Mouse (Mus musculus) kidney, embryonic 16.5 days (tissue): ENCODE results near the gene Gm10974. TPM values are rescaled to one million over a fixed set of nuclear protein-coding genes. Genes with fewer than 3 reads are reported as not detected.

Experiments
- ATAC-seq: fragments of 200-750 bp; cut with Nextera tagmentation; 2 replicates; pipeline ENCODE4 v1.8.0; 2017; ENCODE audit warnings: moderate TSS enrichment; ENCODE audit not compliant: low FRiP score, low TSS enrichment
- H3K27ac ChIP-seq: fragments of 300-500 bp; sonication (generic); 2 replicates; pipeline ENCODE4 v1.5.1; 2014; ENCODE audit warnings: low read length
- H3K27me3 ChIP-seq: fragments of 300-500 bp; sonication (generic); 2 replicates; pipeline ENCODE4 v1.6.1; 2014; ENCODE audit warnings: low read length, control low read depth, mixed read lengths; ENCODE audit not compliant: insufficient read depth
- H3K36me3 ChIP-seq: fragments of 300-500 bp; sonication (generic); 2 replicates; pipeline ENCODE4 v1.6.1; 2014; ENCODE audit warnings: low read length, control low read depth, mixed read lengths; ENCODE audit not compliant: insufficient read depth
- H3K4me1 ChIP-seq: fragments of 300-500 bp; sonication (generic); 2 replicates; pipeline ENCODE4 v1.6.1; 2014; ENCODE audit warnings: low read length, control low read depth, mixed read lengths; ENCODE audit not compliant: insufficient read depth
- H3K4me2 ChIP-seq: fragments of 300-500 bp; sonication (generic); replicated peaks from 2 replicates; pipeline ENCODE4 v1.6.1; 2014; ENCODE audit warnings: low read depth, low read length
- H3K4me3 ChIP-seq: fragments of 300-500 bp; sonication (generic); 2 replicates; pipeline ENCODE4 v1.5.1; 2014; ENCODE audit warnings: mild to moderate bottlenecking, low read length
- H3K9ac ChIP-seq: fragments of 300-500 bp; sonication (generic); replicated peaks from 2 replicates; pipeline ENCODE4 v1.6.1; 2014; ENCODE audit warnings: low read length
- H3K9me3 ChIP-seq: fragments of 300-500 bp; sonication (generic); 2 replicates; pipeline ENCODE4 v1.6.1; 2016; ENCODE audit warnings: low read length, control low read depth
- WGBS: fragments of 180-500 bp; shearing (Covaris S2); extraction: QIAGEN DNeasy Blood & Tissue Kit; methylation state at CpG from one replicate; pipeline ENCODE4 v1.1.7; 2014; 5-methylcytosine and 5-hydroxymethylcytosine counted together
- polyA plus RNA-seq: library from polyadenylated mRNA; unstranded; fragments of >200 nt; fragmentation: Nextera tagmentation; extraction: Ambion mirVana; gene quantifications from 2 replicates; pipeline ENCODE4 v1.2.1, GENCODE M21; 2015

Gene Gm10974
- polyA plus RNA-seq, 1 experiment from 2014 or later = not detected

GRCm38 (mm10) chr7:66373391-66373790 is 7.7 kb downstream of the Gm10974 start:
- no peaks in the 10 kb centered on the region for H3K36me3 ChIP-seq
- ATAC-seq = no peak
- no peaks in the 10 kb centered on the region for H3K27me3 ChIP-seq
- H3K27ac ChIP-seq = no peak overlapping the region
- no peaks in the 10 kb centered on the region for H3K9me3 ChIP-seq
- H3K4me3 ChIP-seq = no peak overlapping the region
- peaks cover 30% of the 10 kb centered on the region for H3K4me1 ChIP-seq
- H3K9ac ChIP-seq = no peak overlapping the region
- WGBS = 92% methylated on average over 3 of the region's 3 CpGs
- no peak overlapping the region for H3K4me2 ChIP-seq

- H3K27ac ChIP-seq = peak overlapping the region; percentile 80; the same call in 1 of the 2 replicates
These were observed 10.0 kb downstream of the Gm10974 start for GRCm38 (mm10) chr7:66375736-66376135.

DNA sequence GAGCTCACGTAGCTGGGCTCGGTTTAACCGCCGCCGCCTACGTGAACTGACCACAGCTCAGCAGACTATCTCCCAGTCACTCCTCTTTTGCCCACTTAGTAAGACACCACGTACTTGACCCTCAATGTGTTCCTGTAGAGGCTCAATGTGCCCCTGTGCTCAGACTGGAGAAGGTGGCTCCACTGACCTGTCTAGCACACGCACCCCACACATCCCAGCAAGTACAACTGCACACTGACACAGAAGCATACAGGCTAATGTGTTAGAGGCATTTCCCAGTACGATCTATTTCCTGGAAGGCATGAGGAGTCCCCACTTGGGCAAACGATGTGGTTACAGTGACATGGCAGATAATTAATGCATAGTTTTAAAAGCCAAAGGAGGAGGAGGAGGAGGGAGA is 10.9 kb downstream of the Gm10974 start:
- 77% methylated on average over 10 of the region's 10 CpGs for WGBS
- no peaks in the 10 kb centered on the region for H3K27me3 ChIP-seq
- H3K4me2 ChIP-seq = no peak overlapping the region
- peaks cover 9% of the 10 kb centered on the region; the same call in 1 of the 2 replicates for H3K36me3 ChIP-seq
- ATAC-seq = peak; percentile 31; the same call in 1 of the 2 replicates
- 0 out of 2 replicates have a peak, but pooled peaks cover 7% of the 10 kb centered on the region for H3K4me1 ChIP-seq
- no peak overlapping the region for H3K9ac ChIP-seq
- no peak overlapping the region for H3K4me3 ChIP-seq
- peak overlapping the region; percentile 80 for H3K27ac ChIP-seq
- H3K9me3 ChIP-seq = no peaks in the 10 kb centered on the region

More at GRCm38 (mm10) chr7:66375736-66376135, 10.0 kb downstream of the Gm10974 start:
- Histone ChIP-seq H3K4me3 (no peak overlapping the region), H3K27me3 (no peaks in the 10 kb centered on the region), H3K9ac (no peak overlapping the region), H3K4me1 (peaks cover 12% of the 10 kb centered on the region; the same call in 1 of the 2 replicates), H3K9me3 (no peaks in the 10 kb centered on the region), H3K4me2 (no peak overlapping the region), H3K36me3 (peaks cover 7% of the 10 kb centered on the region; the same call in 1 of the 2 replicates)
- ATAC-seq = no peak
- 80% methylated on average over 4 of the region's 4 CpGs for WGBS

DNA sequence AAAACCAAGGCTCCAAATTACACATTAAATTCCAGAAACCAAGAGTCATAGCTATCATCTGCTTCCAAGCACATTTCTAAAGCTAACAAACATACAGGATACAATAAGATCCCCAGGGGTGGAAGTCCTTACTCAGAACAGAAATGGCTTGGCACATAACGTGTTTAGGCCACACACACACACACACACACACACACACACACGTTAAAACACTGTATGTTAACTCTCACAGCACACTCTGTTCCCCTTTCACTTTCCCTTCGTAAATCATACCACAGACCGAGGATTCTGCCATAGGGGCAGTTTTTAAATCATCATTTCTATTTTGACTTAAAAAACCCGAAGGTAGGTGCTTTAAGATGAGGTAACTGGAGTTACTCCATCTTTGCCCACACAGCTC is 18.5 kb downstream of the Gm10974 start:
- Histone ChIP-seq H3K9ac (no peak overlapping the region), H3K27me3 (no peaks in the 10 kb centered on the region), H3K27ac (peak overlapping the region; percentile 55), H3K4me1 (peaks cover 7% of the 10 kb centered on the region; the same call in 1 of the 2 replicates), H3K36me3 (peaks cover 9% of the 10 kb centered on the region; the same call in 1 of the 2 replicates), H3K9me3 (no peaks in the 10 kb centered on the region), H3K4me2 (no peak overlapping the region), H3K4me3 (no peak overlapping the region)
- no peak for ATAC-seq
- WGBS = 55% methylated on average over 5 of the region's 5 CpGs

GRCm38 (mm10) chr7:66384891-66385290 is 19.2 kb downstream of the Gm10974 start:
- no peak overlapping the region for H3K27ac ChIP-seq

GRCm38 (mm10) chr7:66385826-66386225 is 20.1 kb downstream of the Gm10974 start:
- H3K4me1 ChIP-seq = peaks cover 7% of the 10 kb centered on the region; the same call in 1 of the 2 replicates
- H3K9ac ChIP-seq = no peak overlapping the region
- no peak for ATAC-seq
- WGBS = 93% methylated on average over 12 of the region's 12 CpGs
- no peak overlapping the region for H3K4me2 ChIP-seq
- H3K27me3 ChIP-seq = no peaks in the 10 kb centered on the region
- H3K4me3 ChIP-seq = no peak overlapping the region
- H3K9me3 ChIP-seq = no peaks in the 10 kb centered on the region
- H3K27ac ChIP-seq = no peak overlapping the region
- 0 out of 2 replicates have a peak, but pooled peaks cover 1% of the 10 kb centered on the region for H3K36me3 ChIP-seq

More at GRCm38 (mm10) chr7:66384891-66385290, 19.2 kb downstream of the Gm10974 start:
- Histone ChIP-seq H3K4me3 (no peak overlapping the region), H3K4me1 (peaks cover 7% of the 10 kb centered on the region; the same call in 1 of the 2 replicates), H3K36me3 (peaks cover 7% of the 10 kb centered on the region; the same call in 1 of the 2 replicates), H3K9me3 (no peaks in the 10 kb centered on the region), H3K4me2 (no peak overlapping the region), H3K9ac (no peak overlapping the region), H3K27me3 (no peaks in the 10 kb centered on the region)
- WGBS = 87% methylated on average over 8 of the region's 8 CpGs
- ATAC-seq = no peak

DNA sequence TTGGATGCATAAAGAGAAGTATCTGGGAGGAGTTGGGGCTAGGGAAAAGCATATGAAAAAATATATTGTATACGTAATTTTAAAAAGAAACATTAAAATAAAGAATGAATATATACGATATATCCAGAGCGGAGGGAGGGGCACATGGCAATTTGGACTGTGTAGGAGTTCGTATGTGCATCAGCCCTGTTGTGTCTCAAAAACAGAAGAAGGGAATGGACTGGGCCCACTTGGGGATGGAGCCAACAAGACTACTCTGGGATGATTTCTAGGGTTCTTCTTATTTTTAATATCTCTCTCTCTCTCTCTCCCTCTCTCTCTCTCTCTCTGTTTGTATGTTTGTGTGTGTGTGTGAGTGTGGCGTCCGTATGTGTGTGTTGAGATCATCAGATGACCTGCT is 20.7 kb downstream of the Gm10974 start:
- Histone ChIP-seq H3K4me2 (no peak overlapping the region), H3K36me3 (no peaks in the 10 kb centered on the region), H3K9ac (no peak overlapping the region), H3K4me1 (peaks cover 7% of the 10 kb centered on the region; the same call in 1 of the 2 replicates), H3K4me3 (no peak overlapping the region), H3K27ac (no peak overlapping the region), H3K27me3 (no peaks in the 10 kb centered on the region), H3K9me3 (no peaks in the 10 kb centered on the region)
- no peak for ATAC-seq
- WGBS = 92% methylated on average over 6 of the region's 6 CpGs

GRCm38 (mm10) chr7:66387419-66387812 is 21.7 kb downstream of the Gm10974 start:
- Histone ChIP-seq H3K36me3 (no peaks in the 10 kb centered on the region), H3K9me3 (no peaks in the 10 kb centered on the region), H3K4me3 (peak overlapping the region; percentile 80), H3K27ac (peak overlapping the region; percentile 62), H3K4me1 (peaks cover 7% of the 10 kb centered on the region; the same call in 1 of the 2 replicates), H3K9ac (peak overlapping the region; percentile 92), H3K4me2 (peak overlapping the region; percentile 90), H3K27me3 (no peaks in the 10 kb centered on the region)
- 2% methylated on average over 13 of the region's 13 CpGs for WGBS
- ATAC-seq = peak; percentile 1; the same call in 1 of the 2 replicates

DNA sequence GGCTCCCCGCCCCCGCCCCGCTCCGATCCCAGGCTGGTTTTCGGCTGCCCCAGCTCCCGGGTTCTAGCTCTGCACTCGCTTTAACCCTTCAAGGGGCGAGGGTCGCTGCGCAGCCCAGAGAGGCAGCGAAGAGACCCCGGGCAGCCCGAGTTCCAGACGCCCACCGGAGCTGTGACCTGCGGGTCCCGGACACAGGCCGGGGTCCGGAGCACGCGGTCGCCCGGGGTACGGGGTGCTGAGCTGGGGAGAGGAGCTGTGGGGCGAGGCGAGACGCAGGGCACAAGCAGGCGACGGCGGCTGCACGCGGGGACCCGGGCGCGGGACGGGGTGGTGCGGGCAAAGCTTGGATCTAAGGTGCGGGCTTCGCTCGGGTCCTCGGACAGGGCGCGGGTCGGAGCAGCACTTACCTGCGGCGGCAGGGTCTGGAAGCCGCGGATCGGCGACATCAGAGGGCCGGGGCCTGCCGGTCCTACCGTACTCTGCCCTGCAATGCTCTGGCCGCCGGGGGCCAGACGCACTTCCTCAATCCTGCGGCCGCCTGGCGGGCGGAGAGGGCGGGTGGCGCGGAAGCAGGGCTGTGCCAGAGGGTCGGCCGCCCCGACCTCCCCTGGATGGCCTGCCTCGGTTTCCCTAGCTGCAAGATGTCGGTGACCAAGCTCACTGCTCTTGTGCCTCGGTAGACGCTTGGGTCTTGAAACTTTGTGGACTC is 22.3 kb downstream of the Gm10974 start, which contains the start of gene Lrrk1:
TSS of gene Lrrk1 (minus strand) at position 538 of the 709 bp plus-strand sequence.
- Histone ChIP-seq H3K4me3 (peak within 1 kb of the TSS; percentile 80), H3K36me3 (no peaks in the 10 kb centered on the region), H3K4me2 (peak within 1 kb of the TSS; percentile 90), H3K4me1 (peaks cover 7% of the 10 kb centered on the region; the same call in 1 of the 2 replicates), H3K27me3 (no peaks in the 10 kb centered on the region), H3K27ac (peak within 1 kb of the TSS; percentile 62), H3K9me3 (no peaks in the 10 kb centered on the region), H3K9ac (peak within 1 kb of the TSS; percentile 92)
- peak; percentile 84 for ATAC-seq
- WGBS = under 1% methylated on average over 70 of the region's 70 CpGs
